Mouse (Mus musculus) B cell, adult (primary cell): ENCODE measurements around the gene Trim56. TPM values are rescaled to one million over a fixed set of nuclear protein-coding genes. Genes with fewer than 3 reads are reported as not detected.

Experiments used
- total RNA-seq: library from RNA; stranded (reverse); gene quantifications from 4 replicates; pipeline ENCODE4 v1.2.4, GENCODE M21; 2023; ENCODE audit not compliant: inconsistent age

Gene Trim56
- total RNA-seq, result 58.3 to 72.3 TPM (median 64.2 TPM) in 4 replicates

DNA sequence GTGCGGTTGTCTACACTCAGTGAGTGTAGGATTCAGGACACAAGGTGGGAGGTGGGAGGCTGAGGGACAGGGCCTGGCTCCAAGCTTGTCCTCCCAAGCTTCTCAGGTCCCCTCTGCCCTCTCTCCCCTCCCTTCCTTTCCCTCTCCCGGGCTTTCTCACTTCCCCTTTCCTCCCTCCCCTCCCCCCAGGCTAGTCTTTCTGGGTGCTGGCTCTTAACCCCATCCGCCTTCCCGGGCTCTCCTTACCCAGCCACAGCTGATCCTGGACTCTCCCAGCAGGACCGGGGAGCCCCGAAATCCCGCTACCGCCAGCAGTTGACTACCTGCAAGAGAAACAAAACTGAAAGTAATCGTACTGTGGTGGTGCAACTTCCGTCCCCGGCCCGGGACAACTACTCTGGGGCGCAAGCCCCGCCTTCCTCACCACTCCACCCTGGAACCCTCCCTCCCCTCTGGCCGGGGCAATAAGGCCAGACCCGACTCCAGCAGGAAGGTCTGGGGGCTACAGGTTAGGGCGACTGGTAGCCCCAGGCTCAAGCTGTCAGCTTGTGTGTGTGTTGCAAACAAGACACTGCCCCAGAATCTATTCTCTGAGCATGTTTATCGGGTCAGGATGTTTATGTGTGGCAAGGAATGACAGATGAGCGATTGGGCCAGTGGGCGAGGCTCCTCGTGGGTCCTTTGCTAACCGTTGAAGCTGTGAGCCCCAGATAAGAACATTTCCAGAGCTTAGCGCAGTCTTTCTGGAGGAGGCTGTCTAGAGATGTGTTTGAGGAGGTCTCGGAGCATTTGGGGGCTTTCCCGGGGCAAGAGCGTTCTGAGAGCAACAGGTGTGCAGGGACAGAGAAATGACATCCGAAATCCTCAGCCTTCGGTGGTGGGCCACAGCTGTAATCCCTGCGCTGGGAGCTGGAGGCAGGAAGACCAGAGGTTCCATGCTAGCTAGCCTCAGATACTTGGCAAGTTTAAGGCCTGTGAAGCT is at the start of gene Trim56:
TSS of gene Trim56 (minus strand) at position 344 of the 982 bp plus-strand sequence.

DNA sequence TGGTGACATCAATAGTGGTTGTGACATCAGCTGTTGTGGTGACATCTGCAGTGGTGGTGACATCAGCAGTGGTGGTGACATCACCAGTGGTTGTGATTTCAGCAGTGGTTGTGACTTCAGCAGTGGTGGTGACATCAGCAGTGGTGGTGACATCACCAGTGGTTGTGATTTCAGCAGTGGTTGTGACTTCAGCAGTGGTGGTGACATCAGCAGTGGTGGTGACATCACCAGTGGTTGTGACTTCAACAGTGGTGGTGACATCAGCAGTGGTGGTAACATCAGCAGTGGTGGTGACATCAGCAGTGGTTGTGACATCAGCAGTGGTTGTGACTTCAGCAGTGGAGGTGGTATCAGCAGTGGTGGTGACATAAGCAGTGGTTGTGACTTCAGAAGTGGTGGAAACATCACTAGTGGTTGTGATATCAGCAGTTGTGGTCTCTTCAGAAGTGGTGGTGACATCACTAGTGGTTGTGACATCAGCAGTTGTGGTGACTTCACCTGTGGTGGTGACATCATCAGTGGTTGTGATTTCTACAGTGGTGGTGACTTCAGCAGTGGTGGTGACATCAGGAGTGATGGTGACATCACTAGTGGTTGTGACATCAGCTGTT is 33.4 kb upstream of the Trim56 start, which contains the start of gene Muc3:
TSS of gene Muc3 (minus strand) at position 51 of the 611 bp plus-strand sequence.

DNA sequence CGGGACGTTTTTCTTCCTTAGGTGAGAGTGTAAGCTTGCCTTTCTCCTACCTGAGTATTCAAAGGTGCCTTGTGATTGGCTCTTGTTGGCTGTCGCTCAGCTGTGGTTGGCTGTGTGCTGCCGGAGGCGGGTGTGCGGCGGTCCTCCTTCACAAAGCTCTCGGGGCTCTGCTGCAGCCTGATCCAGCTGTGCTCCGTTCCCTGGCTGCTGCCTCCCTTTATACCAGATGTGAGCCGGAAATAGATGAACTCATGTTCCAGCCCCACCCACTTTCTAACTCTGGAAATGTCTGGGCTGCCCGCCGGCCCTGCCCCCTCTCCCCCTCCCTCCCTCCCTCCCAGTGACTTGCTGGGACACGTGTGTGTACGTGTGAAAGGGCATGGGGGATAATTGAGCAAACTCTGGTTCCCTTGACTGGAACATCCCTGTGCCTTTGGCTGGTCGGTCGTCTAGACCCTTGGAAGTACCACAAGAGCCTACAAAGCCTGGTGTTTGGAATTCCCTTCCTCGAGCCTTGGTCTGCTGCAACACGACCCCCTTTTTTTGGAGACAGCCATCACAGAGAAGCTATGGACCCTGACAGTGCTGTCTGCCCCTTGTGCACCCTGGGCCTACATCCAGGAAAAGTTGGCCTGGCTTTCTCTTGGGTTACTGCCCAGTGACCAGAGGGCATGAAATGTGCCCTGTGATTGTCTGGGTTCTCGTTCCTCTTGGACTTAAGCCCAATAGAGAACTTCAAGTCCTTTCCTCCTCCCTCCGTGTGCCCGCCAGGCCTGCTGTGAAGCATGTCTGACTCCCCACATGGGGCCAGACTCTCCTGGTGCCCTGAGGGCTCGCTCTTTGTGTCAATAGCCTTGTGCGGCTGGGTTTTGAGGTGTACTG is 43.7 kb downstream of the Trim56 start, which contains the start of gene Serpine1:
TSS of gene Serpine1 (minus strand) at position 190 of the 882 bp plus-strand sequence.

Other genes starting within 250 kb of the Trim56 start
- not detected in 4 replicates for gene Col26a1, start 233.0 kb downstream of the Trim56 start, total RNA-seq
- 15.6 to 28.1 TPM (median 22.4 TPM) in 4 replicates for gene Ift22, start 208.1 kb downstream of the Trim56 start, total RNA-seq
- 162 to 190 TPM (median 176 TPM) in 4 replicates for gene Fis1, start 162.9 kb downstream of the Trim56 start, total RNA-seq
- gene Cldn15, start 149.6 kb downstream of the Trim56 start, total RNA-seq, result 0.35 to 1.4 TPM in 2 of 4 replicates, not detected in the others
- gene Plod3, start 129.2 kb downstream of the Trim56 start, total RNA-seq, result 19.4 to 29.8 TPM (median 27.6 TPM) in 4 replicates
- gene Znhit1, start 128.2 kb downstream of the Trim56 start, total RNA-seq, result 21.9 to 29.1 TPM (median 27.2 TPM) in 4 replicates
- gene Vgf, start 89.8 kb downstream of the Trim56 start, total RNA-seq, result 0.94 to 1.9 TPM (median 1.4 TPM) in 4 replicates
- gene Ap1s1, start 70.1 kb downstream of the Trim56 start, total RNA-seq, result 21.2 to 26.8 TPM (median 22.0 TPM) in 4 replicates
- not detected in 4 replicates for gene Serpine1, start 43.9 kb downstream of the Trim56 start, total RNA-seq
- not detected in 4 replicates for gene Muc3, start 33.1 kb upstream of the Trim56 start, total RNA-seq
- gene Muc3a, start 96.2 kb upstream of the Trim56 start, total RNA-seq, result 10.4 to 13.8 TPM (median 11.2 TPM) in 4 replicates
- gene Ache, start 171.3 kb upstream of the Trim56 start, total RNA-seq, result 0.32 to 0.48 TPM (median 0.41 TPM) in 4 replicates
- 0.51 to 2.0 TPM (median 1.1 TPM) in 4 replicates for gene Ufsp1, start 178.4 kb upstream of the Trim56 start, total RNA-seq
- gene Srrt, start 191.5 kb upstream of the Trim56 start, total RNA-seq, result 401 to 449 TPM (median 426 TPM) in 4 replicates
- gene Trip6, start 198.2 kb upstream of the Trim56 start, total RNA-seq, result 7.3 to 8.7 TPM (median 8.2 TPM) in 4 replicates
- gene Slc12a9, start 217.4 kb upstream of the Trim56 start, total RNA-seq, result 19.7 to 22.5 TPM (median 20.8 TPM) in 4 replicates
- not detected in 4 replicates for gene Ephb4, start 233.9 kb upstream of the Trim56 start, total RNA-seq